Mouse (Mus musculus) fat pad, adult 2 months (tissue): ENCODE measurements around the gene Rasa1.

ENCODE experiments used
- DNase-seq: peaks from one replicate; pipeline ENCODE4 v3.0.0-alpha.2; 2011; ENCODE audit warnings: low read depth, low spot score; ENCODE audit errors: extremely low read depth

The Rasa1 gene

DNA sequence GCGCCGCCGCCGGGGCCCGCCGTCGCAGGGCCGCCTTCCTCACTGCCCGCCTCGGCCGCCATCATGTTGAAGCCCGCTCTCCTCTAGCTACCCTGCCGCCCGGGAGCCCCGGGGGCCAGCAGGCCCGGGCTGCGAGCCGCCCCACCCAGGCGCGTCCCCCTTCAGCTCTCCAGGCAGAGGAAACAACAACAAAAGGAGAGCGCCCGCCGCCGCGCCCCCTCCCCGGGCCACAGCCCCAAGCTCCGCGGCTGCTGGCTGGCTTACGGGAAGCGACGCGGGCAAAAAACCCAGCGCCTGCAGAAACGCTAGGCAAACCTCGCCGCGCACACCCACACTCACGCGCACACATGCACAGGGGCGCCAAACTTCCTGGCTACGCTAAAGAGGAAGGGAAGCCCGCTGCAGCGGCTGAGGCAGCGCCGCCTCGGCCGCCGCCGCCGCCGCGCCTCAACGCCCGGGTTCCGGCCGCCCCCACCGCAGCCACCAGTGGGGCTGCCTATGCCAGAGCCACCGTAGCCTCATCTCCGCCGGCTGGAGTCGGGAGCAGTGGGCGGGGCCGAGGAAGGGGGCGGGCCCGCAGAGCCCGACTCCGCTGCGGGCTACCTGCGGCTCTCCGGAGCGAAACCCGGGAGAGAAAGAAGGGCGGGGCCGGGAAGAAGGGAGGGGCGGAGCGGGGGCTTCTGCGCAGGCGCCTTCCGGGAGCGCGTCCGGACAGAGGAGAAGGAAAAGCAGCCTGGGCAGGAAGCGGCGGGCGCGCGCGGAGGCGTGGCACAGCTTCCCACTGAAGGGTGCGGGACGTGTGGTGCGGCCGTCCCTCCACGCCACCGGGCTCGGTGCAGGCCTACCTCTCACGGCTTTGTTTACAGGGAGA lies at the start of gene Rasa1:
Gene Rasa1, minus strand, starts transcription at position 288 of the 871 bp plus-strand sequence.
- DNase-seq, result peak; percentile 28

- DNase-seq, result no peak
These were observed 22.6 kb upstream of the Rasa1 start for GRCm38 (mm10) chr13:85311547-85311946.

DNA sequence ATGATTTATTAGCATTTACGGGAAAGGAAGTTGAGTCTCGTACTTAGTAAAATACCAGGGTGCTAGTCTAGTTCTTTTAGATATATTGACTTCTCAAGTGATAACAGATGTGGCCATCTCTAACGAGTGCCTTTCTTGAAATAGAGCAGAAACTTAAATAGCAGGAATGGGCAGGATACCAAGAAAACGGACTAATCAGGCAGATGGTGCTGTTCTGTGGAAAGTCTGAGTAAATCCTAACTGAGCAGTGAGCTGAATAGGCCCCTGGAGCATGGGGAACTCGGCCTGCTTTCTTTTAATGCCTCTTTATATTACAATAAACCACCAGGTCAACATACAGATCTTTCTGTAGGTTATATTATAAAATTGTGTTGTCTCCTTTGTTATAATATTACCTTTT lies 22.0 kb upstream of the Rasa1 start:
- DNase-seq, result no peak

- no peak for DNase-seq
These were observed 21.6 kb upstream of the Rasa1 start for GRCm38 (mm10) chr13:85310483-85310882.

- DNase-seq, result no peak
These were observed 17.1 kb upstream of the Rasa1 start for GRCm38 (mm10) chr13:85306039-85306438.

GRCm38 (mm10) chr13:85290651-85291050 lies 1.7 kb upstream of the Rasa1 start:
- DNase-seq, result no peak

GRCm38 (mm10) chr13:85288574-85288842 lies 422 bp downstream of the Rasa1 start:
- DNase-seq, result no peak

DNA sequence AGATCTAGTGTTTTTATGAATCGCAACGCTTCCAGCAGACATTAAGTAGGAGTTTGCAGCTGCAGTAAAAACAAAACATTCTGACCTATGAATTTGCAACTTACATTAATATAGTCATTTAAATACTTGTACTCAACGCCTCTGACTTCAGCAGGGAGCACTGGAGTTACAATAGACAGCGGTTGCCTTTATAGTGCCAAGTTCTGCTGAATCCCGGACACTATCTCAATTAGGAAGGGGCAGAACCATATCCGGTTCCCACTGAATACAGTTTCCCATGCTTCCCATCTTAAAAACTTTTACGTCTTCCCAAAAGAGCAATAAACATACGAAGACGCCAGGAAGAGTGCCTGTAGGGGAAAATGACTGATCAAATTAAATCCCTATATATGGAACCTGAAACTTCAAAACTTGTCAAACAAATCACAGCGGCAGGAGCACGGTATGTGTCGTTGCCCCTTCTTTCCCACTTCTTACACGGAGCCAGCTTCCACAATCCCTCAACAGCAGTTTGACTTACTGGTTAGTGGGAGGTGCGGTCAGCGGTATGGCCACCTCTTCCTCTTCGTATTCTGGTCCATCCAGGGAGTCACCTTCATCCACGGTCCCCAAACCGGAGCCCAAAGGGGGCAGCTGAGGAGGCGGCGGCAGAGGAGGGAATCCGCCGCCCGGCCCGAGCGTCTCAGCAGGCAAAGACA lies 905 bp downstream of the Rasa1 start:
- no peak for DNase-seq

DNA sequence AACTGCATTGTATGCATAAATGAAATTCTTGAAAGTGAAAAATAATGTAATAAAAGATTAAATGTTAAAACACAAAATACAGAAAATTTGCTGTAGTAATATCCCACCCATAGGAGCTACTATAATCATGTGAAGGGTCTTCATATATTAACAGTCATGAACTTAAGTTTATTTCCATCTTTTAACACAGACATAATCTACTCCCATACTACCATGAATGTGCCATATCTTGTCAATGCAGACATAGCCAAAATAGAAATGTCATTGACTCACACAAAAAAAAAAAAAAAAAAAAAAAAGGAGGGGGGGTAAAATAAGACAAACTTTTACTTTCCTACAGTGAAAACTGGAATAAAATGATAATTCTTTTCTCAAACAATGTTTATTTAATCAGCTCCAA lies 6.3 kb downstream of the Rasa1 start:
- DNase-seq, result no peak

GRCm38 (mm10) chr13:85278951-85279350 lies 10.0 kb downstream of the Rasa1 start:
- DNase-seq, result no peak

- no peak for DNase-seq
These were observed 14.4 kb downstream of the Rasa1 start for GRCm38 (mm10) chr13:85274572-85274971.

DNA sequence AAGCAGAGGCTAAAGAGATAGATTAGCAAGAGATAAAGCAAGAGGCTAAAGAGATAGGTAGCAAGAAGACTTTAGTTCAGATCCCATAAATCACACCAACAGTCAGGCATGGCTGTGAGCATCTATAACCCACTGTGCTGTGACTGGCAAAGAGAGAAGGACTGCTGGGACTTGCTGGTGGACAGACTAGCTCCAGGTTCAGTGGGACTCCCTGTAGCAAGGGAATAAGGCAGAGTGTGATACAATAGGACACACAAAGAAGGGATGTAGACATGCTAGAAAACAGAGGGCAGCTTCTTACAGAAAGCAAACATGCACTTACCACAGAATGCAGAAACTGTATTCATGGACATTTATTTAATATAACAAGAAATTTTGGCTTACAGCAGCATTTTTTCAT lies 15.1 kb downstream of the Rasa1 start:
- DNase-seq, result no peak

GRCm38 (mm10) chr13:85238760-85239159 lies 50.2 kb downstream of the Rasa1 start:
- DNase-seq, result no peak

DNA sequence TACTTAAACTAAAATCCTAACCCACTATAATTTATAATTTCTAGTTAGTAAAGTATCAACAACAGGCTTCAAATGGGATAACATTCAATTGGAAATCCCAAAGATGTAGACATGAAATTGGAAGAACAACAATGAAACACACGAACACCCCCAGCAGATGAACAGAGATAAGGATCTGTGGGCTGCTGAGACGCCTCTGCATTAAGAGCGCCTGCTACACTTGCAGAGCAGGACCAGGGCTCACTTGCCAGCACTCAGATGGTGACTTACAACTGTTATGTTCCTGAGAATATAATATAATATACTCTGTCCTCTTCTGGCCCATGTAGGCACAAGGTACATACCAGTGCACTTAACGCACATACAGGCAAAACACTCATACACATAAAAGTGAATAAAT lies 70.3 kb downstream of the Rasa1 start:
- no peak for DNase-seq

- DNase-seq, result no peak
These were observed 78.6 kb downstream of the Rasa1 start for GRCm38 (mm10) chr13:85210353-85210752.

DNA sequence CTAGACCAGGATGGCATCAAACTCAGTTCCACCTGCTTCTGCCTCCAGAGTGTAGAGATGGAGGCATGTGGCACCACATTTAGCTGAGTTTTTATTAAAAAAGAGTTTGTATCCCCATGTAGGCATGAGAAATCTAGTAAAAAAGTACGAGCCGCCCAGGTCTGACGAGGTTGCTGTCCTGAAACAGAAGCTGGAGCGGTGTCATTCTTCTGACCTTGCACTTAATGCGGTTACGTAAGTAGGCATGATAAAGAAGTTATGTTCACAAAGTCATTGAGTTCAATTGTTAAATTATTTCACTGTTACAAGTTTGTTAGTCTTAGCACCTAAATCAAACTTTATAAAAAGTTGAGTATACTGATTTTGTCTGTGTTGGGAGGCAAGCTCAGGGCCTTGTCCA lies 80.3 kb downstream of the Rasa1 start:
- DNase-seq, result no peak

DNA sequence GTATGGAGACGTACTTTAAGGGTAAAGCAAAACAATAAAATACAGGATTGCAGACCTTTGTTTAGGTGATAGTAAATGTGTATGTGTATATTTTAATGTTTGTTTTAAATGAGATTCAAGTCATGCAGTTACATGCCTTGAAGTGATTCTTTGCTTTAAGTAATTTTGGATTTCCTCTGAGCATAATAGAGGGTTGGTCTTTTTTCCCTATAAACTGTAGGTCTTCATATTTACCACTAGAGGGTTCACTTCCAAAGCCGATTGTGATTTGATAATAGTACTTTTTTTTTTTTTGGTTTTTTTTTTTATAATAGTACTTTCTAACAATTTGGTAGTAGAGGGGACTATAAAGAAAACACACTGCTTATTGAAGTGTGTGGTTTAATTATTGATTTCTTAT lies 81.4 kb downstream of the Rasa1 start:
- no peak for DNase-seq

DNA sequence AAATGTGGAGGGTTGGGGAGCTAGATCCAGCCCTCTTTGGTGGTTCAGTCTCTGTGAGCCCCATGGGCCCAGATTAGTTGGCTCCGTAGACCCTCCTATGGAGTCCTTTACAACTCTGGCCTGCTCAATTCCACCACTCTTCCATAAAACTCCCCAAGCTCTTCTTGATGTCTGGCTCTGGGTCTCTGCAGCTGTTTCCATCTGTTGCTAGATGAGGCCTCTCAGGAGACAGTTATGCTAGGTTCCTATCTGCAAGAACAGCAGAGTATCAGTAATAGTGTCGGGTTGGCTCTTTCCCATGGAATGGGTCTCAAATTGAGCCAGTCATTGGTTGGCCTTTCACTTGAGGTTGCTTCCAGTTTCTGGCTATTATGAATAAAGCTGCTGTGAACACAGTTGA lies 97.7 kb downstream of the Rasa1 start:
- no peak for DNase-seq

DNA sequence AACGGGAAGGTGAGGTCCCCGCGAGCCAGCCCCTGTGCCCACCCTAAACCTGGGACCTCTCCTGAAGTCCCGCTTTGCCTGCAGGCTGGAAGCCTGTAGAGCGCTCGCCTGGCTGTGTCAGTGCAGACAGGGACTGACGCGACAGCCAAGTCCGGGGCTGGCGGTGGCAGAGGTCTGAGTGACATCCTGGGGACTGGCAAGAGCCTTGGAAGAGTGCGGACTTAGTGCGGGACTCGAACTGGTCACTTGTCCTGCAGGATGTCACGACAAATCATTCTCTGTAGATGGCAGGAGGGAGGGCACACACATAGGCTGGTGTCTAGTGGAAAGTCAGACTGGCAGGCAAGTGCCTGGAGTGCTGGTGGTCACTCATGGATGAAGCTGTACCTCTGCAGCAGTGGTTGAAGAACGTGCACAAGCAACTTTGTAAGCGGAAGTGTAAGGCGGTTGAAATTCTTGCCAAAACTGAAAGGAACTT lies 99.2 kb downstream of the Rasa1 start:
- DNase-seq, result no peak

DNA sequence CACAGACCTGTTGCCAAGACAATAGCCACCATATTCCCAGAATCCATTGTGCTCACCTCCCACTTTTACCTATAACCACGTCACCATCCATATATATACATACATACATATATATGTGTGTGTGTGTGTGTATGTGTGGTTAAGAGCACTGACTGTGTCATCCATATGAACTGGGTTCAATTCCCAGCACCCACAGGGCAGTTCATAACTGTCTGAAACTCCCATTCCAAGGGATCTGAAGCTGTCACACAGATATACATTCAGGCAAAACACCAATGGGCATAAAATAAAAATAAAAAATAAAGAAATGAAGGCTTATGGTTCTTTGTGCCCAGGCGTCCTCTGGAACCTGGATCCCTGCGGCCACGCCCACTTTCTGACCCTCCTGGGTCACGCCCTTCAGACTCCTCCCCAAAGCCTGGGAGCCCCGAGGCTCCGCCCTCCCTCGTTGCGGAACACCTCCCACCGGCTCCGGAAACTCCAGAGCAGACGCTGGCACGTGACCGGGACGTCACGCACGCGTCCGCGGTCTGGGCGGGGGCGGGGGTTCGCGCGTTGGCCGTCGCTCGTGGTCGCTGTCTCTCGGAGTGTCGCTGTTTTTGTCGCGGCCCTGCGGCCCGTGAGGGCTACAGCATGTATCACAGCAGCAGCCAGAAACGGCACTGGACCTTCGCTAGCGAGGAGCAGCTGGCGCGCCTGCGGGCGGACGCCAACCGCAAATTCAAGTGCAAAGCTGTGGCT lies 99.9 kb downstream of the Rasa1 start, which contains the start of gene Ccnh:
Gene Ccnh, plus strand, starts transcription at position 506 of the 741 bp plus-strand sequence.
- peak; percentile 21 for DNase-seq
